Comparison of ENCODE assay signal across 13 mouse cellular contexts in genomic region chr17:14302356-14302755, GRCm38 (mm10). TPM values are rescaled to one million over a fixed set of nuclear protein-coding genes. Genes with fewer than 3 reads are reported as not detected.
DNase-seq lines count a peak whose midpoint lies in the region; ATAC-seq and TF ChIP-seq lines count a peak whose summit lies in the region.
"Had no signal": no experiment of that assay in that cellular context is flagged by ENCODE, and none has a peak within 500 bp of the region (broad histone marks: within the 10 kb centered on the region; RNA-seq: fewer than 3 reads in every experiment).

No protein-coding gene starts in this region.

- no peak overlapping the region for H3K4me2 ChIP-seq in midbrain, embryonic 12.5 days (replicated peaks)
- H3K4me2 ChIP-seq: forebrain, embryonic 12.5 days; lung, embryonic 15.5 days had no signal

- in situ Hi-C loops in ES-E14 (cut with MboI; ENCODE audit: low sequenced_read_pairs in 2 of 2, unreplicated experiment in 2 of 2), result no loop called here

- H3K4me1 ChIP-seq in E14TG2a.4 (replicated peaks; ENCODE audit: low read depth, low read length), result peaks cover 15% of the 10 kb centered on the region
- peaks cover 0 to 8% of the 10 kb centered on the region in 2 experiments; a peak in 2 of 4 replicates for H3K4me1 ChIP-seq in ES-E14 (ENCODE audit: control insufficient read depth in 2 of 2, insufficient read depth in 2 of 2, low read length in 2 of 2, poor library complexity in 1 of 2)
- peaks cover 7% of the 10 kb centered on the region; the same call in 1 of the 2 replicates for H3K4me1 ChIP-seq in midbrain, embryonic 12.5 days
- H3K4me1 ChIP-seq: lung, embryonic 15.5 days had no signal

- peak; percentile 23 to 29 for DNase-seq in kidney, postnatal 36 days
- no peak for DNase-seq in kidney, adult 18-20 months
- DNase-seq in ES-E14 (ENCODE audit: low read depth, low spot score), result peak; percentile 29
- no peak for DNase-seq in spleen, postnatal 14 days (ENCODE audit: low spot score in 2 of 2)
- DNase-seq in thymus, adult 18-20 months, result no peak
- DNase-seq: cerebellum, postnatal 36 days; heart, adult 18-20 months; heart, postnatal 4 days; right cerebral cortex, postnatal 4 days had no signal

- H3K36me3 ChIP-seq in E14TG2a.4 (ENCODE audit: insufficient read depth, low read length) (no peaks in the 10 kb centered on the region), ES-E14 (ENCODE audit: control insufficient read depth, insufficient read depth, low read length, poor library complexity, severe bottlenecking) (no peaks in the 10 kb centered on the region; the same call in 1 of the 2 replicates)
- no peaks in the 10 kb centered on the region for H3K36me3 ChIP-seq in midbrain, embryonic 12.5 days
- H3K36me3 ChIP-seq: forebrain, embryonic 12.5 days; lung, embryonic 15.5 days had no signal

- peak; percentile 63 for ATAC-seq in midbrain, embryonic 12.5 days (ENCODE audit: low FRiP score, low read depth)

- 32% methylated on average over 6 of the region's 6 CpGs for WGBS in midbrain, embryonic 12.5 days

- H3K9me3 ChIP-seq in E14TG2a.4 (ENCODE audit: low read length) (peaks cover 7% of the 10 kb centered on the region), ES-E14 (ENCODE audit: control insufficient read depth, insufficient read depth, low read depth, low read length) (no peaks in the 10 kb centered on the region)
- no peaks in the 10 kb centered on the region; the same call in 1 of the 2 replicates for H3K9me3 ChIP-seq in midbrain, embryonic 12.5 days
- H3K9me3 ChIP-seq: lung, embryonic 15.5 days had no signal

- H3K9ac ChIP-seq in ES-E14 (ENCODE audit: insufficient read depth, low read depth, low read length, poor library complexity, severe bottlenecking), result no peak overlapping the region
- no peak overlapping the region for H3K9ac ChIP-seq in midbrain, embryonic 12.5 days (replicated peaks)
- H3K9ac ChIP-seq: forebrain, embryonic 12.5 days; lung, embryonic 15.5 days had no signal

- H3K27ac ChIP-seq in ES-E14 (ENCODE audit: insufficient read depth, low read depth, low read length, poor library complexity, severe bottlenecking), result no peak overlapping the region
- no peak overlapping the region for H3K27ac ChIP-seq in midbrain, embryonic 12.5 days (replicated peaks)
- H3K27ac ChIP-seq: forebrain, embryonic 12.5 days; lung, embryonic 15.5 days had no signal

- no peak for TF ChIP-seq CTCF in E14TG2a.4 (conservative IDR thresholded peaks at IDR 0.05; ENCODE audit: low read length)

- 0 out of 2 replicates have a peak overlapping the region, but pooled peaks have one; percentile 1 for H3K4me3 ChIP-seq in E14TG2a.4 (replicated peaks; ENCODE audit: low read length)
- H3K4me3 ChIP-seq in ES-E14 (ENCODE audit: insufficient read depth in 1 of 2, low read depth in 1 of 2, low read length in 2 of 2, poor library complexity in 1 of 2, severe bottlenecking in 1 of 2), result no peak overlapping the region
- no peak overlapping the region for H3K4me3 ChIP-seq in midbrain, embryonic 12.5 days
- H3K4me3 ChIP-seq: forebrain, embryonic 12.5 days; lung, embryonic 15.5 days had no signal

- H3K27me3 ChIP-seq in E14TG2a.4 (ENCODE audit: insufficient read depth, low read length), result peaks cover 66% of the 10 kb centered on the region
- no peaks in the 10 kb centered on the region for H3K27me3 ChIP-seq in midbrain, embryonic 12.5 days
- H3K27me3 ChIP-seq: forebrain, embryonic 12.5 days; lung, embryonic 15.5 days had no signal

TF ChIP-seq in ES-E14, 5 proteins besides CTCF, POLR2A, EP300 and RAD21:
- TF ChIP-seq ZNF384 (IDR thresholded peaks at IDR 0.05; ENCODE audit: low read depth, low read length), result no peak

RNA-seq across cellular contexts. Expression of gene Smoc2, which starts 23.1 kb away (rescaled TPM):
- 0.48 and 3.1 TPM in 2 replicates for total RNA-seq in ES-E14 (2012; rRNA removed)
- 12.3 and 24.0 TPM in 2 replicates for polyA plus RNA-seq in midbrain, embryonic 12.5 days (2016; fragmentation: Nextera tagmentation; extraction: Ambion mirVana)

Comparison
In these comparisons a context has a peak if more than half of its experiments do, and no peak if none do; other contexts are left out.
1. DNase-seq: peak in kidney, postnatal 36 days (2 of 2) and ES-E14 (single experiment); none in kidney, adult 18-20 months (single experiment), spleen, postnatal 14 days (0 of 2) and thymus, adult 18-20 months (0 of 2).